Mouse (Mus musculus) layer of hippocampus, adult 2 months (tissue): ENCODE measurements around the gene C2cd4d. TPM values are rescaled to one million over a fixed set of nuclear protein-coding genes. Genes with fewer than 3 reads are reported as not detected.

ENCODE experiments used
- DNase-seq, 2 experiments: peaks; one replicate each; pipeline ENCODE4 v3.0.0; 2022; ENCODE audit warnings: low spot score in 2 of 2
- H3K27ac ChIP-seq: fragments of 200-600 bp; 2 replicates; pipeline ENCODE4 v1.8.1; 2022
- H3K4me3 ChIP-seq: fragments of 200-600 bp; 2 replicates; pipeline ENCODE4 v1.8.1; 2022; ENCODE audit warnings: mild to moderate bottlenecking
- CTCF ChIP-seq: fragments of 200-600 bp; conservative IDR thresholded peaks from 2 replicates; pipeline ENCODE4 v1.8.1; 2022; ENCODE audit warnings: antibody characterized with exemption, mild to moderate bottlenecking, moderate library complexity
- total RNA-seq, 2 experiments: library from RNA; stranded (reverse); gene quantifications; 2 replicates each; pipeline ENCODE4 v1.2.3; 2021

The C2cd4d gene
- total RNA-seq, 2 experiments from 2014 or later = 0.36 to 0.47 TPM

DNA sequence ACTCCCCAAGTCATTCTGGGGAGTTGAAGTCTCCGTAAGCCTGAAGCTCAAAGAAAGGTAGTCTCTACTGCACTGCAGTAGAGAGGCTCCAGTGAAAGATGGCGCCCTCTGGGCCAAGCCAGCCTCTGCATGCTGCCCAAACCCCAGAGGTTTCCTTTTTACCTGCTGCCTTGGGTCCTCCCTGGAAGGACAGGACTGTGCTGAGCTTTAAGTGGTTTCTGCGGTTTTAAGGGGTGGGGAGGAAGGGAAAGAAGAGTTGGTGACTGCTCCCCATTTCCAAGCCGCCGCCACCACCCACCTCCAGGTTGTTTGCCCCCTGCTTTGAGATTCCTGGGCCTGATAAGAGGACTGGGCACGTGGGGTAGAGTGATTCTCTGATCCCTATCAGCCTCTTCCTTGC, 6.4 kb downstream of the C2cd4d start:
- TF ChIP-seq CTCF = no peak
- no peak overlapping the region for H3K4me3 ChIP-seq
- no peak for DNase-seq
- no peak overlapping the region for H3K27ac ChIP-seq

DNA sequence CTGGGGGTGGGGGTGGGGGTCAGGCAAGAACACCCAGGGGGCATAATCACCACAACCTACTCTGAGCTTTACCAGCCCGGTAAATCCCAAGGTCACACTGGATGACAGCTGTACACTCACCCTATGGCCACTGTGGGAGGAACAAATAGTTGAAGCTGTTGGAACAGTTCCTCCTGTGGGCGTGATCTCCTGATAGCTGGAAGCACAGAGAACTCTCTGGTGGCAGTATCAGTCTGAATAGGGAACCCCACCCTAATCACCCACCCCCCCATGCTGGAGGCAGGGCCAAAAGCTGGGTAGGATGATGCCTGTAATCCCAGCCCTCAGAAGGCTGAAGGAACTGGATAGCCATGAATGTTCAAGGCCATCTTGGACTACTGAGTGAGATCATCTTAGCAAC, 7.5 kb downstream of the C2cd4d start:
- Histone ChIP-seq H3K27ac (no peak overlapping the region), H3K4me3 (no peak overlapping the region)
- no peak for TF ChIP-seq CTCF
- DNase-seq = no peak

DNA sequence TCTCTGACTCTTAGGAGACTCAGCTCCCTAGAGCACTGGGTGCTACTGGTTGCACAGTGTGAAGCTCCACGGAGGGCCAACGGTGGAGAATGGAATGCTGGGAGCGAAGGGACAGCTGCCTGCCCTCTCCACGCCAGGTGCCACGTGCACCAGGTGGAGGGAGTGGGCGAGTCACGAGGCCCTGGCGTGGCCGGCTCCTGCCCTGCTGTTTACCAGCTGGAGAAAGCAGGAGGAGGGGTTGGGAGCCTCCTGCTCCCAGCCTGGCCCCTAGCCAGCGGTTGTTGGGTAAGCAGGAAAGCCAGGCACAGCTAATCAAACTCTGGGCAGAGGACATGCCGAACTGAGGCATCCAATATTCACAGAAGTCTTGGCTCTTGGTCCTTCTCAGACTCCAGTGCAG, 9.4 kb downstream of the C2cd4d start:
- peak overlapping the region; percentile 38 for H3K4me3 ChIP-seq
- H3K27ac ChIP-seq = peak overlapping the region; percentile 46; the same call in 1 of the 2 replicates
- peak in 1 of 2 experiments; percentile 51 for DNase-seq
- no peak for TF ChIP-seq CTCF

DNA sequence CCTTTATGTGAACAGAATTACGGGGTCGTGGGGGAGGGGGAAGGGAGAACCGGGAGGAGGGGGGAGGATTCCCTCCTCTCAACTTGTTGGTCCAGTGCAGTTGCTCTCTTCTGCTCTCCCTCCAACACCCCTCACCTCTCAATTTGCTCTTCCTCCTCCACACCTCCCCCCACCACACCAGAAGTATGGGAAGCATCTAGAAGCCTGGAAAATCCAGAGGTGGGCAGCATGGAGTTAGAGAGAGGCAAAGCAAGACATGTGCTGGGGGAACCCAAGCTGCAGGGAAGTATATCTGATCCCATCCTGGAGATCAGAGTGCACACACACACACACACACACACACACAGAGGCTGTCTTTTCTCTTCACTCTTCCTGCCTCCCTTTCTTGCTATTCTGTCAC, 9.8 kb downstream of the C2cd4d start:
- H3K27ac ChIP-seq = no peak overlapping the region
- no peak overlapping the region; the same call in 1 of the 2 replicates for H3K4me3 ChIP-seq
- no peak for DNase-seq
- TF ChIP-seq CTCF = no peak

DNA sequence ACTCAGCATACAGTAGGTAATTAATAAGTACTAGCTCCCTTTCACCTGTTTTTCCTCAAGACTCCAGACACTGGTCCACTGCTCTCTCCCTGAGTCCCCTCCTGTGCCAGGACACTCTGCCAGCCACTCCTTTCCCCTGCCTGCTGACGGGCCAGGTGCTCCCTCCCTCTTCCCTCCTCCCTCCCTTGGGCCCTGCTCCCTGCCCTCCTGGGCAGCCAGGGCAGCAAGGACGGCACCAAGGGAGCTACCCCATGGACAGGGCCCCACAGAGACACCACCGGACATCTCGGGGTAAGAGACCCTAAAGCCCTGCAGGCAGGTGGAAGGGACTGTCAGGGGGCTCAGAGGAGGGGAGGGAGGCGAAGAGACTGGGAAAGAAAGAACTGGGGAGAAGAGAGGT, 10.4 kb downstream of the C2cd4d start, which contains the start of gene Rorc:
TSS of gene Rorc (plus strand) at position 154 of the 400 bp plus-strand sequence.
- peak within 1 kb of the TSS; percentile 46; the same call in 1 of the 2 replicates for H3K27ac ChIP-seq
- no peak for TF ChIP-seq CTCF
- H3K4me3 ChIP-seq = peak within 1 kb of the TSS; percentile 38
- DNase-seq = no peak

DNA sequence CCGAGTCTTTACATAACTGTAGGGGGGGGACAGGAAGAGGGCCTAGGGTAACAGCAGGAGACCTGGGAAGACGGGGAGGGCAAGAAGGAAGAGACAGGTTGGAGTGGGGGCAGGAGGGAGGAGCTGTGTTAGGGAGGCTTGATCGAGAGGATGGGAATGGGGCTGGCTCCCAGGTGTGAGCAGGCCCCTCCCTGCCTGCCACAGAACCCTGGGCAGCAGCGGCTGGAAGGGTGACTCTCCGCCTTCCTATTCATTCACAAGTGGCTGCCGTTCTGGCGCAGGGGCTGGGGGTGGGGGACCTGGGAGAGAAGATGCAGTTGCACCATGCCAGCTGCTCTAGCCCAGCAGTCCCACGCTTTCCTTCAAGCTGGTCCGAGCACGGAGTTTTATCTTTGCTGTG, 10.9 kb downstream of the C2cd4d start:
- Histone ChIP-seq H3K4me3 (peak overlapping the region; percentile 24; the same call in 1 of the 2 replicates), H3K27ac (no peak overlapping the region)
- DNase-seq = no peak
- TF ChIP-seq CTCF = no peak

DNA sequence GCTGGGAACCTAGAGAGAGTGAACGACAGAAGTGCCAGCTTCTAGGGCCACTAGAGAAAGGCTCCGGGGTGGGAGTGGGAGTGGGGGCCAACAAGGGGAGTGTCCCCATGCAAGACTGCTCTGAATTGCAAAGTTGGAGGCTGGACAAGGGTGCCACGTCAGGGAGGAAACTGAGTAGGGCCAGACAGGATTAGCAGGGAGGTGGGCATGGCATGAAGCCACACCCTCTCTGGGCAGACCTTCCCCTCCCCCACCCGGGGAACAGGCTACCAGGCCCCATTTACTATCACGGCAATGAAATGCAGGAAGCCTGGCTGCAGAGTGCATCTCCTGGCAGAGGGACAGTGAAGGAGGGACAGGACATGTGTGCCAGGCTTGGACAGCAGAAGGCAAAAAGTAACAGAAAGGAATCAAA, 11.4 kb downstream of the C2cd4d start:
- no peak for TF ChIP-seq CTCF
- Histone ChIP-seq H3K27ac (no peak overlapping the region), H3K4me3 (no peak overlapping the region)
- DNase-seq = no peak

DNA sequence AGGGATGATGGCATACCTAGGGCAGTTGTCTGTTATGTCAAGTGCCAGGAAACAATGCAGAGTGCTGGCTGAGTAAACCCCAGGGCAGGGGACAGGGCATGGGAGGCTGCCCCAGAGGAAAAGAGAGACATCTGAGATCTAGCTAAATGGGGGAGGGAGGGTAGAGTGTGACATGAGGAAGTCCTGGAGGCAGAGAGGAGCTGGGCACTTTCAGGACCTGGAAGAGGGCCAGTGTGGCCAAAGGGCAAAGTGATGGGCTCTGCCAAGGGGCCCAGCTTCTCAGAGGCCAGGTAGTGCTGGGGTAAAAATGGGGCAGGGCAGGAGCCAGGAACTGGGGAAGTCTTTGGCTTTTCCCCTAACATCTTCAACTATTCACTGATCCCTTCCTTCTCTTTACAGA, 12.4 kb downstream of the C2cd4d start:
- Histone ChIP-seq H3K4me3 (no peak overlapping the region), H3K27ac (no peak overlapping the region)
- no peak for DNase-seq
- no peak for TF ChIP-seq CTCF

DNA sequence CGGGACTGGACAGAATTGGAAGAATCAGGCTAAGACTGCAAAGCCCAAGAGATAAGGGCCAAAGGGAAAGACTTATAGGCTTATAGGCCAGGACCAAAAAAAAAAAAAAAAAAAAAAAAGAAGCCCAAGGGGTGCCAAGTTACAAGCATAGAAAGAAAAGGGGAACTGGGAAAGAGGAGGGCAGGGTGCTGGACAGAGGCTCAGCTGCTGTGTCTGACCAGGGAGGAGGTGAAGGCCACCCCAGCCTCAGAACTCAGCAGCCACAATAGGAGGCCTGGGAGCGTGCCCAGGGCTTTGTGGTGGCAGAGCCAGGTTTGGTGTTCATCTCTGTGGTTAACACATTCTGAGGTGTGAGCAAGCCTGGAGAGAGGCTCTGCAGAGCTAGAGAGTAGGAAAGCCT, 12.9 kb downstream of the C2cd4d start:
- Histone ChIP-seq H3K4me3 (no peak overlapping the region), H3K27ac (no peak overlapping the region)
- TF ChIP-seq CTCF = no peak
- no peak for DNase-seq

DNA sequence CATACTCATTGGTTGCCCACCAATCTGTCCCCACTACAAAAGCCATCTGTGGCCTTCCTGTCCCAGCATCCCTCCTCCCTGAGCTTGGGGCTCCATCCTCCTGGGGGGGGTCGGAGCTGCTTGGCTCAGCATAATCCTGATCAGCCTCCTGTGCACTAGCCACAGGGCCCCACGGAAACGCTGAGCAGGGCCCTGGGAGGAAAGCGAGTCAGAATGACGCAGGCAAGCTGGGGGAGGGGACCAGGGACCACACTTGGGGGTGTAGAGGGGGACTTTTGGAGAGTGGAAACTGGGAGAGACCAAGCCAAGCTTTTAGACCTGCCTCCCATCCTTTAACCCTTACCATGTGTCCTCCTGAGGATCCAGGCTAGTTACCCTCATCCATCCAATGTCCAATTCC, 13.6 kb downstream of the C2cd4d start:
- no peak for DNase-seq
- no peak for TF ChIP-seq CTCF
- Histone ChIP-seq H3K4me3 (no peak overlapping the region), H3K27ac (no peak overlapping the region)

DNA sequence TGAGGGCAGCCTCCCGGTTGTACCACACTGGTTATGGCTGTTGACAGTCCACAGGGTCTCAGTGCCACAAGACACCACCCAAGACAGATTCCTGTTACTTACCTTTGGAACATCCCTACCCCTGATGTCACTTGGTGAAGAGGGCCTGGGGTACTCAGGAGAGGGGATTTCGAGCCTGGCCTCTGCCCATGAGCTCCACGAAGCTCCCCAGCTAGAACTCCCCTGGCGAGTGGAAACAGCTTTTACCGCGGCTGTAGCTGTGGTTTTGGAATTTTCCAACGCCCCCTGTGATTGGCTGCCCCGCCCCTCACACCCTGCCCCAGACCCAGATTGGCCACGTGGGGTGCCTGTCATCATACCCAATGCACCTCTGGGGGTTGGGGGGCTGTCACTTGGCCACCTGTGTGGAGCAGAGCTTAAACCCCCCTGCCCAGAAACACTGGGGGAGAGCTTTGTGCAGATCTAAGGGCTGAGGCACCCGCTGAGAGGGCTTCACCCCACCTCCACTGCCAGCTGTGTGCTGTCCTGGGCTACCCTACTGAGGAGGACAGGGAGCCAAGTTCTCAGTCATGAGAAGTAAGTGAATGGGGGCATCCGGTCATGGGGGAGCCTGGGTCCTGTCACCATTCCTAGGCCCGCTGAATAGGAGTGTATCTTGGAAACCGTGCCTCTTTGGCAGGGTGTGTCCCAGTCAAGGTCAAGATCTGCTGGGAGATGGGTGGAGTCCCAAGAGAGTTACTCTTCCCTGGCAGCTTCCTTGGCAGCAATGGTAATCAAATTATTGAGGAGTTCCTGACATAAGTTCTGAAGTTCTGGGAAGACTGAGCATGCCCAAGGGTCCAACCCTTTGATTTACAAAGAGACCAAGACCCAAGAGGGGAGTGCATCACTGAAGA, 15.0 kb downstream of the C2cd4d start:
- DNase-seq = no peak
- Histone ChIP-seq H3K27ac (no peak overlapping the region), H3K4me3 (no peak overlapping the region)
- no peak for TF ChIP-seq CTCF

DNA sequence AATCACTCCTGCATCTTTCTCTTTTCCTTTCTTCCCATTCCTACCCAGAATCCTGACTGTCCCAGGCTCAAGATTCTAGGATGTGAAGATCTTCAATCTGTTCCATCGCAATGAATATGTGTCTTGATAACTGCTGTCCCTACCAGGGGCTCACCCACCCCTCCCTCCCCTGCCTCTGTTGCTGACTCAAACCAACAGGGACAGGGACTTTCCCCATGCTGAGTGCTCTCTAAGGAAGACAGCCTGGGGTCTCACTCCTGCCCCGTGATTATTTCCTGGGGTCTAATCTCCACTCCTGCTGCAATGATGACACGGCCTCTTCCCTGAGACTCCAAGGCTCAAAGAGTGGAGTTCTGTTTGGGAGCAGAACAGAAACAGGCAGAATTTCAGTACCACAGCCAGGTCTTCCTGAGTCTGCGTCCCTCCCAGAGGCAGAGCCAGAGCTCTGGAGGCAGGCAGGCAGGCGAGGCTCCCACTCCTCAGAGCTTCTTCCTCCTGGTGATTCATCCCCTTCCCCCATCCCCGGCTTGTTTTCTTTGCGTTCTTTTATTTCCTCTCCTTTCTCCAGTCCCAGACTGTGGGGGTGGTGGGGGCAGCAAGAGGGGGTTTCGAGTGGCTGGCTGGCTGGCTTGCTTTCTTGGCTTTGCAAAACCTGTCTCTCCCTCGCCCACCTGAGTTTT, 17.7 kb downstream of the C2cd4d start:
- TF ChIP-seq CTCF = no peak
- H3K27ac ChIP-seq = no peak overlapping the region
- no peak overlapping the region for H3K4me3 ChIP-seq
- DNase-seq = no peak

DNA sequence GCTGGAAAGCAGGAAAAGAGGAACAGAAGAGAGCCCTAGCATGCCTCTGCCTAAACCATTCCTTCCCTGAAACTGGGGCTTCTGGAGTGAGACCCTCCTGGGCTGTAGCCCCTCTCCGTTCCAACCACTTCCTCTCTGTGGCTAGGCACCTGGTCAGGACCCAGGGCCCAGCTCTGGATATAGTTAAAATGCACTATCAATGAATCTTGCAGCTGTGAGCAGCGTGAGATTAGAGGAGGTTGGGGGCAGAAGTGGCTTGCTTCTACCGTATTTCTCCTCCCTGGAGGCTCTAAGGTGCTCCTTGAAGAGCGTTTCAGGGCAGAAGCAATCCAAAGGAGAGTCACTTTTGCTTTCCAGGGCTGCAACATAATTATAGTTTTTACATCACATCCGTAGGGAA, 20.1 kb downstream of the C2cd4d start:
- Histone ChIP-seq H3K27ac (no peak overlapping the region), H3K4me3 (no peak overlapping the region)
- DNase-seq = no peak
- TF ChIP-seq CTCF = no peak

DNA sequence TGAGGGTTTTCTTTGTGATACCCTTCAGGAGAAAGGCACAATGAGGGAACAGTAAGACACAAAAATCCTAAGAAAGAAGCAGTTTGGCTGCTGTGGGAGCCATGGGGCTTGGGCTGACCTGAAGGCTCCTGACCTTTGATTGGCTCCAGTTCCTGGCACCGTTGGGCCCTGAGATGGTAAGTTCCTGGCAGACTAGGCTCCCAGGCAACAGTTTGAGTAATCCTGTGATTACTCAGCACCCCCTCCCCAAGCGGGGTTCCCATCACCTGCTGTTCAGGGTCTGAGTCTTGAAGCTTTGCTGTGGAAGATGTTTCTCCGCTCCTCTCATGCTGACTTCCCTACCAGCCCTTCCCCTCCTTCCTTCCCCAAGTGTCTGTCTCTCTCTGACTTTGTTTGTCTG, 21.2 kb downstream of the C2cd4d start:
- TF ChIP-seq CTCF = no peak
- no peak for DNase-seq
- Histone ChIP-seq H3K4me3 (no peak overlapping the region), H3K27ac (no peak overlapping the region)
